Mouse (Mus musculus) frontal cortex, postnatal 10 days (tissue): ENCODE data around the gene Ano7.
"Not testable (repeated sequence)": the region's sequence is repeated elsewhere in the genome, so short reads cannot be mapped to it uniquely, and the experiment has no call there.

Experiments
- DNase-seq, 2 experiments: peaks; one replicate each; pipeline ENCODE4 v3.0.0; 2022; ENCODE audit warnings: low spot score in 2 of 2, mixed read lengths in 1 of 2

The Ano7 gene

GRCm38 (mm10) chr1:93445822-93446162, 72.1 kb downstream of the Ano7 start:
- no peak for DNase-seq

- DNase-seq: not testable (repeated sequence)
Measured at GRCm38 (mm10) chr1:93450118-93450517, 76.4 kb downstream of the Ano7 start.

GRCm38 (mm10) chr1:93453721-93454255, 80.1 kb downstream of the Ano7 start:
- DNase-seq: no peak
